Mouse (Mus musculus) kidney, adult 18-20 months (tissue): ENCODE measurements around the gene Rpl39.

Experiments
- DNase-seq: peaks from one replicate; pipeline ENCODE4 v3.0.0; 2021

The Rpl39 gene

DNA sequence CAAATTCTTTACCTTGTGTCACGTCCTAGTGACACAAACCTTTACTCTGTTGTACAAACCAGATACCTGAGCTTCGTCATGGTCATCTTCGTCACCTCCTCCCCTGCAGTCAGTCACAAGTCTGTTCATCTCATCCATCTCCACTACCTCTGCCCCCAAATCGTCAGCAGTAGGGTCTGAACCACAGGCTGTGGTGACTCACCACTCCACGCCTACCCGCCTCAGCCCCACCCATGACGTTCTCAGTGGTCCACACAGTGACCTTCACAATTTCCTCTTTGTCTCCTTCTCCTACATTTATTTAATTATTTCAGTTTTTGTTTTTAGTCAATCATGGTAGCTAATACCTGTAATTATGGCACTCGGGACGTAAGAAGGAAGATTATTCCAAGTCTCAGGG is 21.3 kb downstream of the Rpl39 start:
- DNase-seq, result no peak

DNA sequence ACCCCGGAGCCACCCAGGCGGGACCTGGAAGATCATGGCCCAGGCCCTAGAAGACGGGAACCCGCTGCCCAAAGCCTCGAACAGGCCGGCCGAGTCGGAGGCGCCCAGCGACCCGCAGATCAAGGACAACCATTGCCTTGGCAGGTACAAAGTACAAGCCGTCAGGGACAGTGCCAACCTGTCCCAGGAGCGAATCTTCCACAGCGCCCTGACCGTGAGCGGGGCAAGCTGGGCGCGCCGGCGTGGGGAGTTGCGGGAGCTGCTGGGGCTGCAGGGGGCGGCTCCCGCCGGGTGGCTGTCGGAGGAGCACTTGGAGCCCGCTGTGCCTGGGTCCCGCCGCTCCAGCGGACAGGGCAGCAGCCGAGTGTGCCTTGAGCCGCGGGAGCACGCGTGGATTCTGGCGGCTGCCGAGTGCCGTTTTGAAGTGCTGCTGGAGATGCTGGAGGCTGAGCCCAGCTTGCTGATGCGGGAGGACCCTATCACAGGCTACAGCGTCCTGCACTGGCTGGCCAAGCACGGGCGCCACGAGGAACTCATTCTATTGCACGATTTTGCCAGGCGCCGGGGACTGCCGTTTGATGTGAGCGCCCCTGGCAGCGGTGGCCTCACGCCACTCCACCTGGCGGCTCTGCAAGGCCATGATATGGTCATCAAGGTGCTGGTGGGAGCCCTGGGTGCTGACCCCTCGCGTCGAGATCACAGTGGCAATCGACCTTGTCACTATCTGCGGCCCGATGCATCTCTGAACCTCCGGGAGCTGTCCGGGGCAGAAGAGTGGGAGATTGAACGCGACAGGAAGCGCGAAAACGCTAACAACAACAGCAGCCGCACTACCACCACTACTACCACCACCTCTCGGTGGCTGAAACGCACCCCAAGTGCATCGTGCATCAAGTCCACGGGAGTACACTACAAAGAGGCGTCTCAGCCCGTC is 36.0 kb downstream of the Rpl39 start:
- DNase-seq, result peak; percentile 15

DNA sequence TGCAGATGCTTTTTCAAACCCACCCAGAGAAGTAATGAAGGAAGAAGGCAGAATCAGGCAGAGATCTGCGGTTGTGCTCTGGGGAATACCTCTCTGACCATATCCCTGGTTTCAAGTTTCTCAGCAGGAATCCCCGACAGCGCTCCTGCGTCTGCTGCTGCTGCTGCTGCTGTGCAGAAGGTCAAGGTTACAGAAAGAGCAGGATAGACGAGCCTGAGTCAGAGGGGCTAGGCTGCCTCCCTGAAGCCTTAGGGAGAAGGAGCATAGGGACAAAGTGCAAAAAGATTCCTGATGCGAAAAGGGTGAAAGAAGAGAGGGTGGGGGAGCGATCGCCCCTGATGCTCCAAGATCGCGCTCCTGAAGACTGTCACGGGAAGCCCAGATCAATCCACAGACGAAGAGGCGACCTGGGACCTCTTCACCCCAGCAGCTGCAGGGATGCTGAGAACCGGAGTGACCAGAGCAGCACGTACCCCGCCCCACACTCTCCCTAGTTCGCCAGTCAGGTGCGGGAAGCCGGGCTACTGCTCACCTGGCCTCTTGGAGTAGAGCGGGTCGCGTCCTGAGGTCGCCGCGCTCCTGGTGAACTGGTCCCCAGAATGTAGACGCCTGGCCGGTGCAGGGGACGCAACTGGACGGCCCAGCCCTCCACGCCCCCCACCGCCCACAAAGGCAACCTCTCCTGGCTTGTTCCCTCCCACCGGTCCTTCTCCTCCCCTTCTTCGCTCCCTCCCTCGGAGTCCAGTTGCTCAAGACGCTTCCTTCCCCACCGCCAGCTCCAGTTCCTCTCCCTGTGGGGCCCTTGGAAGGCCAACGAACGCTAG is 36.9 kb downstream of the Rpl39 start, which contains the start of gene Sowahd:
Gene Sowahd, plus strand, starts transcription at position 780 of the 824 bp plus-strand sequence.
- DNase-seq, result no peak

DNA sequence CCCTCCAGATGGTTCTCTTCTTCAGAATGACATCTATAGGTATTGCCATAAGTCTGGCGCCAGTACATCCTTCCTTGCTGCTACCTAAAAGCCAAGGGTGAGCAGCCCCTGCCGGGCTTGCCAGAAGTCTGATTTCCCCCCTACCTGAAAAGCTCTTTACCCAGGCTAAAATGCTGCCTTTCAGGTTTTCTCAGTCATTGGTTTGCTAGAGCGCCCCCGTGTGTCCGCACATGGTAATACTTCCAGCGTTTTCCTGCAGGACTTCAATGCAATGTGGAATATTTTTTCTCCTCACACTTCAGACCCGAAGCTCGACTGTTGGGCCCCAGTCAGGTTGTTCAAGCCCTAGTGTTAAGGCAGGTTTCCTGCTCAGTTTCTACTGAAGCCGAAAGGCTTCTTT is 42.5 kb downstream of the Rpl39 start:
- DNase-seq, result peak; percentile 63
